Mouse (Mus musculus) kidney, adult 2 months (tissue): ENCODE results near the gene Cenpo.

Source experiments
- CTCF ChIP-seq: fragments of 200-500 bp; conservative IDR thresholded peaks from 2 replicates; pipeline ENCODE4 v1.5.1; 2011; ENCODE audit warnings: low read depth, mild to moderate bottlenecking, control low read depth, low read length, moderate library complexity, mixed read lengths; ENCODE audit not compliant: insufficient read depth, insufficient read length
- POLR2A ChIP-seq: fragments of 200-500 bp; IDR thresholded peaks from one replicate; pipeline ENCODE4 v1.6.1; 2011; ENCODE audit warnings: low read depth, low read length, control low read depth

DNA sequence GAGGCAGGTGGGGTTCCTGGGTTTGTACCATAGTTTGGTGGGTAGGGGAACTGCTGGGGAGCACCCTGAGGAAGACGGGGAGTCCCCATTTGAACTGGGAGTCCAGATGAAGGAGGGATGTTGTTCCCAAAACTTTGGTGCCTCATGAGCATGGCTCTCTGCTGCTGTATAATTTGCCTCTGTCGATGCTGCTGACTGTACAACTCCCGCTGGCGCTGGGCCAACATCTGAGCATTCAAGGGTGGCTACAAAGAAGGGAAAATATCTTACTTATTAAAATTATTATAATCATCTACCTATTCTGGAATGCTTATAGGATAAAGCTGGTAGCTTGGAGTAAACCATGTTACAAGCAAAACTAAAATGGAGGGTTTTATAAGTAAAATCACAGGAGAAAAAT is 33.7 kb upstream of the Cenpo start:
- no peak for TF ChIP-seq POLR2A
- TF ChIP-seq CTCF: no peak
